Mouse (Mus musculus): Measurements from ENCODE around the gene Dnajb2.

Dnajb2 gene

DNA sequence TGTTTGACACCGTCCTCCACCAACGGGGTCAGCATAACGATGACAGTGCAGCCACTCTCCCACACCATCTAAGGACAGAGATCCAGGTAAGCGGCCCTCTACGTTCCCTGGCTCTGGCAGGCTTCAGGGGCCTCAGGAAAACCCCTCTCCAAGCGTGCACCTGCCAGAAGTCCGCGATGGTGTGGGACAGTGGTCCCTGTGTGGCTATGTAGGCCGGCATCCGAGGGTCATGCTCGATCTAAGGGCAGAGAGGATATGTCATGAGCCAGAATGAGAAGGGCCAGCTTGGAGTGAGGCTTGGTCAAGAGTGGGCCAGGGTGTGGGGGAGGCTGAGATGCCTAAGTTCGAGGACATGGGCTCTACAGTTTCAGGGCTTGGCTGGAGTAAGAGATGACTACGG is 16.1 kb downstream of the Dnajb2 start:
- DNase-seq, result no peak

GRCm38 (mm10) chr1:75253029-75253428 is 16.8 kb downstream of the Dnajb2 start:
- DNase-seq, result no peak

- peak; percentile 76 for DNase-seq
Observed at GRCm38 (mm10) chr1:75253849-75254624, 17.8 kb downstream of the Dnajb2 start.

DNA sequence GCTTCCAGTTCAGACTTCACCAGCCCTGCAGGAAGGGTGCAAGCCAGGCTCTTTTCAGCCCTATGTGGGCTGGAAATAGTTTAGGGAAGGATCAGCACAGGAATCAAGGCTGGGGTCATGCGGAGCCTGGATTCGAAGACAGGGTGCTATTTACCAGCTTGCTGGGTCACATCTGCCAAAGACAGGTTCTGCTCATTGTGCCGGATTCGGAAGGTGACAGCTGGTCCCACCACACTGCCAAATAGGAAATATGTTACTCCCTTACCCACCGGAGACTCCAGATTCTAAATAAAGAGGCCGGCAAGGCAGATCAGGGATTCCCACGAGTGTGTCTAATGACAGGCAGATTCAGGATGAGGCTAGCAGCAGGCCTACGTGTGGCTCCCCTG is 18.4 kb downstream of the Dnajb2 start:
- no peak for DNase-seq

DNA sequence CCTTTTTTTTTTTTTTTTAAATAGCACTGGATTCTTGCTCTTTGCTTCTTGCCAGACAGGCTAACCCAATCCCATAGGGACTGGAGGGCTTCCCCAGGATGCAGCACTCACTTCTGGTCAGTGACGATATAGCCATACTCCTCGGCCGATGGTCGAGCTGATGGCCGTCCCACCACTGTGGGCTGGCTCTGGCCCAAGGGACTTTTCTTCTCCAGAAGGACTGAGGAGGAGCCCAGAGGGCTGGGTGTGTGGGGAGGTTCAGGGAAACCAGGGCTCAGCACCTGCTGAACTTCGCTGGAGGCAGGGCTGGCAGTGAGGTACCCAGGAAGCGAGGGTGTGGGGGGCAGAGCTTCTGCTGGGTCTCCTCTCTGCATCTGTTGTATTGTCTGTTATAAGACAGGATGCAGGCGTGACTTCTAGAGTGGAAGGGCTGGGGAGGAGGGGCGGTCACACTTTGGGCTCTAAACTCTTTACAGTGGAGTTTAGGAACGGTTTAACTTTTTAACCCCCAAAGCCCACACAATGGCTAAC is 19.4 kb downstream of the Dnajb2 start:
- DNase-seq, result no peak

DNA sequence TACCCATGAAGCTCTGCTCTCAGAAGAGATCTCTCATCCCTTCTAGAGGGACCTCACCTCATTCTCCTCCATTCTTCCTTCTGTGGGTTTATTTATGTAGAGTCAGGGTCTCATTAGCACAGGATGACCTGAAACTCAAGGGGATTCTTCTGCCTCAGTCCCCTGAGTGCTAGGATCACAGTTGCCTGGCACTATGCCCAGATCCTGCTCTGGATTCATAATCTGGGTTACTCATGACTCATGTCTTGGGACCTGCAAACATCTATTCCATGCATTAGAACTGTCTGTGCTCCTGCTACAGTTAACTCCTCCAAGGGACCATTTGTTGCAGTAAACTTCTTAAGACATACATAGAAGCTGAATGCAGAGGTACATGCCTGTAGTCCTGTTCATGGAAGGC is 25.1 kb downstream of the Dnajb2 start:
- DNase-seq, result no peak

GRCm38 (mm10) chr1:75262969-75263951 is 27.1 kb downstream of the Dnajb2 start:
- DNase-seq, result peak; percentile 72

DNA sequence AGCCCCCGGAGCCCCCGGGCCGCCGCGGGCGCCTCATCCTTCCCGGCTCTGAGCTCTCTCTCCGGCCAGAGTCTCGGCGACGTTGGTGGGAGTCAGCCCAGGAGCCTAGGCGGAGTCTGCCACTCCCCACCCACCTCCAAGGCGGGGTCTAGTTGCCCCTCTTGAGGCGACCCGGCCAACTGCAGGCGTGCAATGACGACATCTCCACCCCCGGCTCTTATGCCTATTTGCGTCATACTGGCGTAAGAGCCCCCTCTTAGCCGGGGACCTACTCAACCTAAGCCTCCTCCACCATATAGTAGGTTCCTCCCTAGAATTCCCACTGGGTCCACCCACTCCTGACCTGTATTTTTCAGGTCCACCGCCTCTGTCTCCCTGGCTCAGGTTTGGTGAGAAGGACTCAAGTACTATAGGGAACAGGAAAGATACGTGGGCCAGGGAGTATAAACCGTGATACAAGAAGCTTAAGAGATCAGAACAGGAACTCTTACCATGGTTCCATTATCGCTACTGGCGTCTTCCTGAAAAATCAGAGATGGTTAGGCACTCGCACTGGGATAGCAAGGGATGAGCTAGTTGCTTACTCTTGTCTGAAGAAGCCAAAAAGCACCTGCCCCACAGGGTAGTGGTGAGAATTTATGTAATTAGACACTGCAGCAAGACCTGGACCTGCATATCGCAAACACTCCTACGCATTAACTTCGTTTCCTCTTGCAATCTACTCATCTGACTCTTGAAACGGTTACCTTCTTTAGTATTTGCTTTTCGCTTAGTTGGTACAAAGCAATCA is 28.1 kb downstream of the Dnajb2 start, which contains the start of gene Ptprn:
Gene Ptprn (minus strand): TSS at position 412 of the 790 bp plus-strand sequence.
- peak; percentile 87 for DNase-seq

GRCm38 (mm10) chr1:75277195-75278188 is 41.3 kb downstream of the Dnajb2 start:
- DNase-seq, result no peak

GRCm38 (mm10) chr1:75278228-75278627 is 42.0 kb downstream of the Dnajb2 start, which contains the start of gene Resp18:
Gene Resp18, minus strand, starts transcription at chr1:75278415.
- no peak for DNase-seq

DNA sequence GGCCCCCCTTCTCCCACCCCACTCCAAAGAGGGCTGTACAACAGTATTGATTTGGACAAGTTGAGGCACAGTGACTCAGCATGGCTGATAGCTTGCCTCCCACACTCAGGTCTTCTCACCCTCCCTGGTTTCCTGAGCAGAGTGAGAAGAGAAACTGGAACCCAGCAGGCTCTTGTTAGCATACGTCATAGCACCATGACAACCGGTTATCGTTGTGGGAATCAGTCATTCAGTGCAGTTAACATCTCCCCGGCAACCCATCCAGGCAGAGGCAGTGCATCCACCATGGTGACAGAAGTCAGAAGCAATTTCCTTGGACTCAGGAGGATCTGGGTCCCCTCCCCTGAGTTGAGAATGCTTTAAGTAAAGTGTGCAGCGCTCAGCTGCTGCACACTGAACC is 46.8 kb downstream of the Dnajb2 start:
- DNase-seq, result no peak

DNA sequence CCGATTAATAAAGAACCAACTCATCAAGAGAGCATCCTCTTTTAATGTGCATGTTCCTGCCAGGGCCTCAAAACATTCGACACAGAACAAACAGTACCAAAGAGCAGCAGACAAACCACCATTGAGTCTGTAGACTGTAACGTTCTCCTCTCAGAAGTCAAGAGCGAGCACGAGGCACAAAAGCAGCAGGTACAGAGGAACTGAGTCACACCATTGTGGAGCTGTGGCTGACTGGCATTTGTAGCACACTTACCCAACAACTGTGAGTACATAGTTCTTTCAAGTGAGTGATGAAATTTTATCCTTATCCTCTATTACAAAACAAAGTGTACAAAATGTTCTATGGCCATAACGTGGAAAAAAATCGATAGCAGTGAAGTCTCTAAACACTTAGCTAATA is 48.7 kb downstream of the Dnajb2 start:
- DNase-seq, result no peak

DNA sequence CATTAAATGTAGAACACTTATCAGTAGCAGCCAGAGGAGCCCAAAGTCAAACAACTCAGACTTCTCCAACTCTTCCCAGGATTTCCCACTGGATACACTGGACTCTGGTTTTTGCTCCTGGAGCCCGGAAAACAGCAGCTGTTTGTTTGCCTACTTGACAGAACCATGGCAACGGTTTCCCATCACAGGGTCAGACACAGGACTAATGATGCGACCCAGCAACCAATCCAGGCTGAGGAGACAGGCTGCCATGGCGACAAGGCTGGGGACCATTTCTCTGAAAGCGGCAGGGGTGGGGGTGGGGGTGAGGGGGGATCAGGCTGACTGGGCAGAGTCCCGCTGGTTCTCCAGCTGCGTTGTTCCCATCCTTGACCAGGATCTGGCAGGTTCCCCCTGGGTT is 53.2 kb downstream of the Dnajb2 start:
- DNase-seq, result no peak

- DNase-seq, result no peak
Observed at GRCm38 (mm10) chr1:75289888-75290431, 53.8 kb downstream of the Dnajb2 start.

DNA sequence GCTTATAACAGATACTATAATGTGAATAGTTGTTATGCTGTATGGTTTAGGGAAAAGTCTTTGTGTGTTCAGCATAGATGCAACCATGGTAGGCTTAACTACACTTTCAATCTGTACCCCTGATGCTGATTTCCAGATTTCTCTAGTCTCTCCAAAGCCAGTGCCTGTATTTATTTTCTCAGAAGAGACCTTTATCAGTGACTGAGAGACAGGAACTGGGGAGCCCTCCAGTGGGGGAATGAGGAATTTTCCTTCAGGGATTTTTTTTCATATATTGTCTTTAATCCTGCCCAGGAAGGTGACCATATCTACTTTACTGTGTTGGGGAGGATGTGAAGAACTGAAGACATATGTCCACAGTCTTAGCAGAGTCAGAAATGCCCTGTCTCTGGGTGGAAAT is 54.4 kb downstream of the Dnajb2 start:
- DNase-seq, result no peak

- DNase-seq, result no peak
Observed at GRCm38 (mm10) chr1:75291321-75291720, 55.1 kb downstream of the Dnajb2 start.

DNA sequence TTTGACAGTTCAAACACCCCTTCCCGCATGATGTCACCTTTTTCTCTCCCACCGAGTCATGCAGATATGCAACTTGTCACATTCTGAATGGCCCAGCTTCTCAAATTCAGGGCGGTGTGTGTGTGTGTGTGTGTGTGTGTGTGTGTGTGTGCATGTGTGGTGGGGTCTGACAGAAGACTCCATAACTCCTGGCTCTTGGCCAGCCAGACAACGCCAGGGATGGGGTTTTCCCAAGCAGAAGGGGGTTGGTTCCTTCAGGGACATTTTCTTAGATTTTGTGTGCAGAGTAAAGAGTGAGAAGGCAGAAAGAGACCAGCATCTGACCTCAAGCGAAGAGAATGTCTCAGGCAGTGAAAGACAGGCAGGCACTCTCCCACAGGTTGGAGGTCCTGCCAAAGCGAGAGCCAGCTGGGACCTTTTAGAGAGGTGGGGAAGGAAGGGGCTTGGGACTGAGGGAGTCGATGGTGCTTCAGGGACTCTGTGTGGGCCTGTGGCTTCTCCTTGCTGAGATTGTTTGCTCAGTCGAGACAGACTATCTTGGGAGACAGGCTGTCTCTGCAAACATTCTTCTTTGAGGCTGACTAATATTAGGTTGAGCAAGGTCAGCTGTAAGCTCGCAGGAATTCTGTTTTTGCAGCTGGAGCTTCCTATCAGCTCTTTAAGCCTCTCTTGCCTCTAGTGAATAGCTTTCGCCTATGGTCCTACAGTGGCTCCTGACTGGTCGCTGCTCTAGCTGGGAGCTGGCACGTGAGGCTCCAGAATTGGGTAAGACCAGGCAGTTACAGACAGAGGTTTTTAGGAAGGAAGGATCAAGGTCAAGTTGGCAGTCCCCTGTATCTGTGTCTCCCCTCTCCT is 56.5 kb downstream of the Dnajb2 start:
- DNase-seq, result no peak

DNA sequence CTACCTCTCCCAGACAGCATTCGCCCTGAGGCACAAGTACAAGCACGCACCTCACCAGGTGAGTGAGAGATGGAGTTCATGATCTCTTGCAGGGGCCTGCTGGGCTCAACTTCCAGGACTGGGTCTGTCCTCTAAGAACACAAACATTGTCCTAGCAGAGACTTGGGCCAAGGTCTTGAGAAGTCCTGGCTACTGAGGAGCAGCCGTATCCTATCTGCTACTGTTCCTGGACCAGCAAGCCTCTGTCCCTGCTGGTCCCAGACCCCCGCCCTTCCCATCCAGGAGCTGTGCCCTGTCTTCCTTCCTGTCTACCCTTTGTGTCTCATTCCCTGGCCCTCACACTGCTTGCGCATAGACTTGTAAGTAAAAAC is 57.1 kb downstream of the Dnajb2 start:
- no peak for DNase-seq

DNA sequence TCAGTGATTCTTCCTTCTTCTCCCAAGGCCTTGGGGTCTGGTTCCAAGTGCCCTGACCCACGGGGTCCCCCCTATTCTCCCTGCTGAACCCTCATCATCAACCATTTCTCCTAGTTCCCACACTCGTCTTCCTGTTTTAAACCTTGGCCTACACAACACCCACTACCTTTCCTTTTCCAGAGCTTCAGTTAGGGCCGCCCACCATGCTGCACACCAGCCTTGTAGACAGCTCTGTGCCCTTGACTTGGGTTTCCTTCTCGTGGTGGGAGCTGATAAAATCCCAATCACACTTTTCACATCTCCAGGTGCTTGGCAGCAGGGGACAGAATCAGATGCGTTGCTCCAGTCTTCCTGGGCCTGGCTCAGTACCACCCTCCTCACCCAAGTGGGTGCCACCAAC is 58.1 kb downstream of the Dnajb2 start:
- no peak for DNase-seq
